11 mouse cellular contexts compared by ENCODE assay signal in genomic region chr6:57823461-57823860, GRCm38 (mm10). TPM values are rescaled to one million over a fixed set of nuclear protein-coding genes. Genes with fewer than 3 reads are reported as not detected.
DNase-seq lines count a peak whose midpoint lies in the region; ATAC-seq and TF ChIP-seq lines count a peak whose summit lies in the region.
"Had no signal": no experiment of that assay in that cellular context is flagged by ENCODE, and none has a peak within 500 bp of the region (broad histone marks: within the 10 kb centered on the region; RNA-seq: fewer than 3 reads in every experiment).

No protein-coding gene starts in this region.

- H3K36me3 ChIP-seq in heart, postnatal 0 days (replicated peaks; ENCODE audit: control insufficient read depth, insufficient read depth, low read length): no peaks in the 10 kb centered on the region
- H3K36me3 ChIP-seq in hindbrain, embryonic 15.5 days: no peaks in the 10 kb centered on the region
- H3K36me3 ChIP-seq in midbrain, embryonic 15.5 days (replicated peaks): no peaks in the 10 kb centered on the region

- no peaks in the 10 kb centered on the region for H3K9me3 ChIP-seq in heart, postnatal 0 days (replicated peaks; ENCODE audit: control insufficient read depth, low read length)
- H3K9me3 ChIP-seq in hindbrain, embryonic 15.5 days: no peaks in the 10 kb centered on the region
- no peaks in the 10 kb centered on the region for H3K9me3 ChIP-seq in midbrain, embryonic 15.5 days

- DNase-seq in heart, postnatal 0 days (ENCODE audit: low spot score): no peak
- DNase-seq in heart, postnatal 36 days: no peak
- no peak for DNase-seq in layer of hippocampus, adult 9-10 months (ENCODE audit: low spot score)
- no peak for DNase-seq in gastrocnemius, postnatal 14 days
- DNase-seq: cerebellum, adult 8-10 months; retina, postnatal 1 day had no signal

- intact Hi-C loops in heart, postnatal 36 days (cut with DNase I): loop anchor here (5.0 kb wide), 1 partner anchor 131 kb away; the partner anchor contains the start of gene Pyurf
- intact Hi-C loops in gastrocnemius, postnatal 14 days (cut with DNase I; ENCODE audit: low total_unique reads): no loop called here

- TF ChIP-seq EP300 in heart, postnatal 0 days (IDR thresholded peaks at IDR 0.05; ENCODE audit: low read depth): no peak

- TF ChIP-seq POLR2A in cortical plate, adult 2 months (IDR thresholded peaks at IDR 0.05; ENCODE audit: extremely low read depth, insufficient read depth, low read length): no peak

- TF ChIP-seq CTCF in heart, postnatal 0 days (IDR thresholded peaks at IDR 0.05; ENCODE audit: low read depth): no peak
- TF ChIP-seq CTCF in cortical plate, adult 2 months (IDR thresholded peaks at IDR 0.05; ENCODE audit: extremely low read depth, insufficient read depth, low read length): no peak

- H3K4me3 ChIP-seq in heart, postnatal 0 days (ENCODE audit: low read depth, low read length): no peak overlapping the region
- peak overlapping the region; percentile 71; the same call in 1 of the 2 replicates for H3K4me3 ChIP-seq in cortical plate, adult 2 months (ENCODE audit: insufficient read depth, low read length)
- H3K4me3 ChIP-seq in hindbrain, embryonic 15.5 days: peak overlapping the region; percentile 25; the same call in 1 of the 2 replicates
- no peak overlapping the region for H3K4me3 ChIP-seq in midbrain, embryonic 15.5 days

- no peaks in the 10 kb centered on the region for H3K27me3 ChIP-seq in heart, postnatal 0 days (ENCODE audit: control insufficient read depth, insufficient read depth, low read length)
- no peaks in the 10 kb centered on the region for H3K27me3 ChIP-seq in hindbrain, embryonic 15.5 days
- H3K27me3 ChIP-seq in midbrain, embryonic 15.5 days (replicated peaks): no peaks in the 10 kb centered on the region

- WGBS in heart, postnatal 0 days: 8% methylated on average over 3 of the region's 3 CpGs
- WGBS in hindbrain, embryonic 15.5 days: 41% methylated on average over 3 of the region's 3 CpGs
- 40% methylated on average over 3 of the region's 3 CpGs for WGBS in midbrain, embryonic 15.5 days

- no peak overlapping the region for H3K9ac ChIP-seq in heart, postnatal 0 days (replicated peaks; ENCODE audit: low read depth, low read length)
- H3K9ac ChIP-seq in hindbrain, embryonic 15.5 days: no peak overlapping the region
- H3K9ac ChIP-seq in midbrain, embryonic 15.5 days: no peak overlapping the region

- ATAC-seq in heart, postnatal 0 days (ENCODE audit: insufficient read depth, low read depth): no peak
- ATAC-seq in hindbrain, embryonic 15.5 days (ENCODE audit: low FRiP score, low read depth): no peak
- ATAC-seq in midbrain, embryonic 15.5 days (replicated peaks): no peak
- no peak for ATAC-seq in monocyte, adult 5-6 weeks (replicated peaks; ENCODE audit: insufficient number of reproducible peaks, low FRiP score, low TSS enrichment, poor library complexity, severe bottlenecking)

- H3K4me2 ChIP-seq in heart, postnatal 0 days (ENCODE audit: low read depth, low read length): peak overlapping the region; percentile 68
- peak overlapping the region; percentile 74 for H3K4me2 ChIP-seq in hindbrain, embryonic 15.5 days
- H3K4me2 ChIP-seq in midbrain, embryonic 15.5 days: peak overlapping the region; percentile 41

- H3K4me1 ChIP-seq in heart, postnatal 0 days (ENCODE audit: control insufficient read depth, insufficient read depth): no peaks in the 10 kb centered on the region
- H3K4me1 ChIP-seq in cortical plate, adult 2 months (ENCODE audit: control insufficient read depth, insufficient read depth, low read length): no peaks in the 10 kb centered on the region; the same call in 1 of the 2 replicates
- peaks cover 16% of the 10 kb centered on the region for H3K4me1 ChIP-seq in hindbrain, embryonic 15.5 days (replicated peaks)
- peaks cover 21% of the 10 kb centered on the region for H3K4me1 ChIP-seq in midbrain, embryonic 15.5 days

- no peak overlapping the region for H3K27ac ChIP-seq in heart, postnatal 0 days (ENCODE audit: low read depth)
- H3K27ac ChIP-seq in cortical plate, adult 2 months (ENCODE audit: insufficient read depth, low read length): no peak overlapping the region
- H3K27ac ChIP-seq in hindbrain, embryonic 15.5 days (replicated peaks): no peak overlapping the region
- no peak overlapping the region for H3K27ac ChIP-seq in midbrain, embryonic 15.5 days

RNA-seq across cellular contexts. Expression of gene Vopp1, which starts 1.5 kb away (rescaled TPM):
- total RNA-seq in heart, postnatal 0 days (2014; rRNA removed; ENCODE audit: low replicate concordance): 20.3 and 21.8 TPM in 2 replicates
- 16.2 and 17.6 TPM in 2 replicates for polyA plus RNA-seq in heart, postnatal 0 days (2015; fragmentation: Nextera tagmentation; extraction: Ambion mirVana)
- total RNA-seq in heart, postnatal 36 days (2021): 10 to 100 TPM; 18.9 to 20.3 TPM
- polyA plus RNA-seq in cortical plate, adult 2 months (2012; rRNA removed): 83.2 and 85.8 TPM in 2 replicates
- 201 and 221 TPM in 2 replicates for polyA plus RNA-seq in hindbrain, embryonic 15.5 days (2015; fragmentation: Nextera tagmentation; extraction: Ambion mirVana)
- 241 and 243 TPM in 2 replicates for polyA plus RNA-seq in midbrain, embryonic 15.5 days (2015; fragmentation: Nextera tagmentation; extraction: Ambion mirVana)
- total RNA-seq in monocyte, adult 5-6 weeks (2017): 79.4 to 117 TPM (median 88.8 TPM) in 3 replicates
- 1 to 10 TPM; 5.2 to 7.2 TPM for total RNA-seq in gastrocnemius, postnatal 14 days (2021)

RNA-seq across cellular contexts. Expression of gene Vmn1r21, which starts 26.7 kb away (rescaled TPM):
- not detected in 2 replicates for total RNA-seq in heart, postnatal 0 days (2014; rRNA removed; ENCODE audit: low replicate concordance)
- polyA plus RNA-seq in heart, postnatal 0 days (2015; fragmentation: Nextera tagmentation; extraction: Ambion mirVana): not detected in 2 replicates
- not detected for total RNA-seq in heart, postnatal 36 days (2021)
- not detected in 2 replicates for polyA plus RNA-seq in cortical plate, adult 2 months (2012; rRNA removed)
- polyA plus RNA-seq in hindbrain, embryonic 15.5 days (2015; fragmentation: Nextera tagmentation; extraction: Ambion mirVana): not detected in 2 replicates
- not detected in 2 replicates for polyA plus RNA-seq in midbrain, embryonic 15.5 days (2015; fragmentation: Nextera tagmentation; extraction: Ambion mirVana)
- not detected in 3 replicates for total RNA-seq in monocyte, adult 5-6 weeks (2017)
- not detected for total RNA-seq in gastrocnemius, postnatal 14 days (2021)
- total RNA-seq: layer of hippocampus, adult 8-10 months had no signal

Comparison
In these comparisons a context has a peak if more than half of its experiments do, and no peak if none do; other contexts are left out.
1. H3K4me3 ChIP-seq: peak in cortical plate, adult 2 months (single experiment) and hindbrain, embryonic 15.5 days (single experiment); none in heart, postnatal 0 days (single experiment) and midbrain, embryonic 15.5 days (single experiment).
2. Peak in every context shown above with its lines, with median percentiles within 50 percentile points of each other: H3K4me2 ChIP-seq.